Mouse (Mus musculus) brown adipose tissue, adult 24 weeks (tissue): Measurements from ENCODE around the gene Drosha. TPM values are rescaled to one million over a fixed set of nuclear protein-coding genes. Genes with fewer than 3 reads are reported as not detected.
"Not testable (repeated sequence)": the region's sequence is repeated elsewhere in the genome, so short reads cannot be mapped to it uniquely, and the experiment has no call there.

Experiments used
- H3K27ac ChIP-seq: fragments of 200-500 bp; replicated peaks from 2 replicates; pipeline ENCODE4 v1.5.1; 2012; ENCODE audit warnings: low read depth, mild to moderate bottlenecking, low read length
- H3K4me1 ChIP-seq: fragments of 200-500 bp; 2 replicates; pipeline ENCODE4 v1.6.1; 2012; ENCODE audit warnings: low read length, mixed read lengths; ENCODE audit not compliant: control insufficient read depth, insufficient read depth, insufficient read length
- H3K4me3 ChIP-seq: fragments of 200-500 bp; 2 replicates; pipeline ENCODE4 v1.5.1; 2012; ENCODE audit warnings: low read depth, mild to moderate bottlenecking, low read length, moderate library complexity; ENCODE audit not compliant: insufficient read depth
- polyA plus RNA-seq: library from polyadenylated mRNA; stranded (reverse); fragments of >200 nt; gene quantifications from 2 replicates; pipeline ENCODE4 v1.2.4, GENCODE M21; 2012; ENCODE audit not compliant: missing spikeins, insufficient read depth, insufficient read length

The Drosha gene
- polyA plus RNA-seq, 1 experiment, result 15.7 TPM

DNA sequence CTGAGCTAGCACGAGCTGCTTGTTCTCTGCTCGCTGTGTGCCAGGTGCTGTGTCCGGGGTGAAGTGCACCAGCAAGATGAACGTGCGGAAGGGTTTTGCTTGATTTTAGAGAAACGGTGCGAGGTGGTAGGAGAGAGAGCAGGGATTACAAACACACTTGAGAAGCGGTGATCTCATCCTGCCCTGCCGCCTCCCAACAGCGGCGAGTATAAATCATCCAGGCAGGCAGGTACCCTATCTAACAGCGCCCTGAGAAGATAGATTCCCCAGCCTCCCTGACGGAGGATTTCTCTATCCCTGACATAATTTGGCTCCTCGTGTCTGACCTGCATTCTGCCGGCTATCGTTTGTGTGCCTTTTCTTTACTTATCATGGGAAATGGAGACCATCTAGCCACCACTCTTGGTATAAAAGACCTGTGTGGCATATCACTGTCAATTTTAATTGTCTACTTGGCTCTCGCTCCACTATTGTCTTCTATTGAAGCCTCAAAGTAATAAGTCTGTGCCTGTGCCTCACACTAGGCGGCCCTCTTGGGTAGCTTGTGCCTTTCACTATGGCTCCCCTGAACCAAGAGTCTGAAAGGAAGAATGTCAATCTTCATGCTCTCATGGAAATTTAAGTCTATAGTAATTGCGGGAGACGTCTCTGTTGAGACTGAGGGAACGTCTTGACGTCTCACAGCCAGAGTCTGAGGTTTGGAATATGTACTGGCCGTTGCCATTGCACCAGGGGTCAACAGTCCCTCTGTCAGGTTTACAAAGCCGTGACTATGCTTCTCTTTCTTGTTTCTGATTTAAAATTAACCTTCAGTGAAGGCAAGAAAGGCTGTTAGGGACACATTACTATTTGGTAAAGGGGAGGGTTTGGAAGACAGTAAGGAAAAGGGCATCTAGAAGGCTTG lies 95.6 kb downstream of the Drosha start:
- Histone ChIP-seq H3K4me1 (no peaks in the 10 kb centered on the region), H3K4me3 (no peak overlapping the region), H3K27ac (no peak overlapping the region)

GRCm38 (mm10) chr15:12921901-12922300 lies 97.3 kb downstream of the Drosha start:
- Histone ChIP-seq H3K4me1 (no peaks in the 10 kb centered on the region), H3K4me3 (no peak overlapping the region), H3K27ac (no peak overlapping the region)

- H3K27ac ChIP-seq, result no peak overlapping the region
- no peak overlapping the region for H3K4me3 ChIP-seq
Observed at GRCm38 (mm10) chr15:12923826-12924225, 99.2 kb downstream of the Drosha start.

GRCm38 (mm10) chr15:12931481-12931880 lies 106.9 kb downstream of the Drosha start:
- no peak overlapping the region for H3K27ac ChIP-seq

More at GRCm38 (mm10) chr15:12923826-12924225, 99.2 kb downstream of the Drosha start:
- no peaks in the 10 kb centered on the region for H3K4me1 ChIP-seq

GRCm38 (mm10) chr15:12936217-12936732 lies 111.7 kb downstream of the Drosha start:
- no peaks in the 10 kb centered on the region for H3K4me1 ChIP-seq
- H3K27ac ChIP-seq, result no peak overlapping the region
- H3K4me3 ChIP-seq, result no peak overlapping the region

More at GRCm38 (mm10) chr15:12931481-12931880, 106.9 kb downstream of the Drosha start:
- H3K4me3 ChIP-seq, result no peak overlapping the region
- H3K4me1 ChIP-seq, result no peaks in the 10 kb centered on the region

GRCm38 (mm10) chr15:12937326-12937725 lies 112.7 kb downstream of the Drosha start:
- not testable (repeated sequence) for H3K4me3 ChIP-seq, H3K4me1 ChIP-seq, H3K27ac ChIP-seq

DNA sequence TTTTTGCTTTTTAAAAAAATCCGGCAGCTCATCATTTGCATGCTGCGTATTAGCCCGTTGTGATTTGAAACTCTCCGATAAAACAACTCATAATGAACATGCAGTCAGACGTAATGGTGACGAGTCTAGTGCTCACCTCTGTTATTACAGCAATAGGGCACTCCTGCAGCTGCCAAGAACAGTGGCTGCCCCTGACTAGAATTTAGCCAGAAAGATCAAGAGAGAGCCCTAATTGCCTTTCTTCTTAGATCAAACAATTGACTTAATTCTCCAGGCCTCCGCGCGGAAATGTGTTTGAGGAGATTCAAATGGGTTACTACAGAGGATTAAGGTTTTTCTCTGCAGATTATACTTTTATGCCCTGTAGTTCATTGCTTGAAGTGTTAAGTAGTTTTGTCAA lies 116.5 kb downstream of the Drosha start:
- H3K4me1 ChIP-seq, result no peaks in the 10 kb centered on the region
- no peak overlapping the region for H3K27ac ChIP-seq
- H3K4me3 ChIP-seq, result no peak overlapping the region

DNA sequence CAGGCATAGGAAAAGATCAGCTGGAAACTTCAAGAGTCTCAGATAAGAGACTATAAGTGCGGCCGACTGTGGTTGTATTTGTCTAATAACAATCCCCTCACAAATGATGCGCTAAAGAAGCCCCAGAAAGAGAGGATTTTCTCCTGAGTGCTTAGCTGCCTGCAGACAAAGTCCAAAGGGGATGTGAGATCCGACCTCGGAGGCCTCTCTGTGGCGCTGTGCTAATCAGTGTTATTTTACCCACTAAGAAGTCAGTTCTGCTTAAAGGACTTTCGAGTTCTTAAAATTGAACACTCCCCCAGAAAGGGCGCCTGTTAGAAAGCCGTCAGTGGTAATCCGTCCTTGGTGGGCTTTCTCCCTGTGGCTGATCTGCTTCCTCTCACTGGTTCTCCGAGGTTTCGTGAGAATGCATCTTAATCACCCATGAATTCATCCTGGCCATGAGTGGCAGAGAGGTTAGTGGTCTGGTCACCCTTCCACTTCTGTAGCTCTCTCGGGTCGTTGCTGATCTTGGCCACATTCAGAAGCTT lies 117.1 kb downstream of the Drosha start:
- H3K4me3 ChIP-seq, result no peak overlapping the region
- no peaks in the 10 kb centered on the region for H3K4me1 ChIP-seq
- no peak overlapping the region for H3K27ac ChIP-seq

- Histone ChIP-seq H3K4me1 (no peaks in the 10 kb centered on the region), H3K27ac (no peak overlapping the region), H3K4me3 (no peak overlapping the region)
Observed at GRCm38 (mm10) chr15:12942424-12942823, 117.8 kb downstream of the Drosha start.

GRCm38 (mm10) chr15:12958051-12958450 lies 133.4 kb downstream of the Drosha start:
- Histone ChIP-seq H3K4me3 (no peak overlapping the region), H3K27ac (no peak overlapping the region), H3K4me1 (no peaks in the 10 kb centered on the region)

- Histone ChIP-seq H3K4me3 (no peak overlapping the region), H3K27ac (no peak overlapping the region), H3K4me1 (no peaks in the 10 kb centered on the region)
Observed at GRCm38 (mm10) chr15:12962179-12962578, 137.6 kb downstream of the Drosha start.

- Histone ChIP-seq H3K4me1 (no peaks in the 10 kb centered on the region), H3K27ac (no peak overlapping the region), H3K4me3 (no peak overlapping the region)
Observed at GRCm38 (mm10) chr15:12965209-12965608, 140.6 kb downstream of the Drosha start.

GRCm38 (mm10) chr15:12968815-12969214 lies 144.2 kb downstream of the Drosha start:
- no peaks in the 10 kb centered on the region for H3K4me1 ChIP-seq
- no peak overlapping the region for H3K4me3 ChIP-seq
- no peak overlapping the region for H3K27ac ChIP-seq

GRCm38 (mm10) chr15:12972441-12972840 lies 147.8 kb downstream of the Drosha start:
- Histone ChIP-seq H3K4me3 (no peak overlapping the region), H3K27ac (no peak overlapping the region), H3K4me1 (no peaks in the 10 kb centered on the region)
